Mouse (Mus musculus): Measurements from ENCODE around the gene Tox2. TPM values are rescaled to one million over a fixed set of nuclear protein-coding genes. Genes with fewer than 3 reads are reported as not detected.

Gene Tox2
- polyA plus RNA-seq, 1 experiment: 0.03 TPM

GRCm38 (mm10) chr2:163359253-163359652 is 156.3 kb downstream of the Tox2 start:
- no peaks in the 10 kb centered on the region for H3K27me3 ChIP-seq (ENCODE audit: control insufficient read depth)
- H3K4me1 ChIP-seq (ENCODE audit: control insufficient read depth): peaks cover 96% of the 10 kb centered on the region
- H3K36me3 ChIP-seq (ENCODE audit: control insufficient read depth): peaks cover 10% of the 10 kb centered on the region
- H3K9me3 ChIP-seq (ENCODE audit: control insufficient read depth, low read length): no peaks in the 10 kb centered on the region
- TF ChIP-seq TAL1 (IDR thresholded peaks at IDR 0.05; ENCODE audit: low read length) (no peak), GATA1 (IDR thresholded peaks at IDR 0.05; ENCODE audit: low read length) (no peak)
- H3K4me3 ChIP-seq (replicated peaks): no peak overlapping the region

GRCm38 (mm10) chr2:163360858-163361623 is 158.1 kb downstream of the Tox2 start:
- H3K27me3 ChIP-seq (ENCODE audit: control insufficient read depth): no peaks in the 10 kb centered on the region
- peaks cover 85% of the 10 kb centered on the region for H3K4me1 ChIP-seq (ENCODE audit: control insufficient read depth)
- no peak for TF ChIP-seq TAL1 (IDR thresholded peaks at IDR 0.05; ENCODE audit: low read length)
- TF ChIP-seq GATA1 (IDR thresholded peaks at IDR 0.05; ENCODE audit: low read length): no peak
- no peak overlapping the region for H3K4me3 ChIP-seq (replicated peaks)
- H3K9me3 ChIP-seq (ENCODE audit: control insufficient read depth, low read length): no peaks in the 10 kb centered on the region
- peaks cover 10% of the 10 kb centered on the region for H3K36me3 ChIP-seq (ENCODE audit: control insufficient read depth)

- Histone ChIP-seq H3K36me3 (ENCODE audit: control insufficient read depth) (peaks cover 10% of the 10 kb centered on the region), H3K9me3 (ENCODE audit: control insufficient read depth, low read length) (no peaks in the 10 kb centered on the region)
Measured at GRCm38 (mm10) chr2:163362940-163363921, 160.3 kb downstream of the Tox2 start.

GRCm38 (mm10) chr2:163364785-163365541 is 162.0 kb downstream of the Tox2 start:
- H3K4me3 ChIP-seq (replicated peaks): no peak overlapping the region
- TF ChIP-seq TAL1 (IDR thresholded peaks at IDR 0.05; ENCODE audit: low read length): no peak
- no peak for TF ChIP-seq GATA1 (IDR thresholded peaks at IDR 0.05; ENCODE audit: low read length)
- no peaks in the 10 kb centered on the region for H3K9me3 ChIP-seq (ENCODE audit: control insufficient read depth, low read length)
- peaks cover 48% of the 10 kb centered on the region for H3K4me1 ChIP-seq (ENCODE audit: control insufficient read depth)
- H3K27me3 ChIP-seq (ENCODE audit: control insufficient read depth): no peaks in the 10 kb centered on the region
- peaks cover 10% of the 10 kb centered on the region for H3K36me3 ChIP-seq (ENCODE audit: control insufficient read depth)

More at GRCm38 (mm10) chr2:163362940-163363921, 160.3 kb downstream of the Tox2 start:
- Histone ChIP-seq H3K4me3 (replicated peaks) (peak overlapping the region; percentile 12), H3K4me1 (ENCODE audit: control insufficient read depth) (peaks cover 63% of the 10 kb centered on the region), H3K27me3 (ENCODE audit: control insufficient read depth) (no peaks in the 10 kb centered on the region)
- no peak for TF ChIP-seq GATA1 (IDR thresholded peaks at IDR 0.05; ENCODE audit: low read length)

- Histone ChIP-seq H3K36me3 (ENCODE audit: control insufficient read depth) (no peaks in the 10 kb centered on the region), H3K4me3 (replicated peaks) (no peak overlapping the region), H3K27me3 (ENCODE audit: control insufficient read depth) (peaks cover 13% of the 10 kb centered on the region), H3K9me3 (ENCODE audit: control insufficient read depth, low read length) (peaks cover under 1% of the 10 kb centered on the region), H3K4me1 (ENCODE audit: control insufficient read depth) (0 out of 2 replicates have a peak, but pooled peaks cover 2% of the 10 kb centered on the region)
- TF ChIP-seq GATA1 (IDR thresholded peaks at IDR 0.05; ENCODE audit: low read length) (no peak), TAL1 (IDR thresholded peaks at IDR 0.05; ENCODE audit: low read length) (no peak)
Measured at GRCm38 (mm10) chr2:163370175-163370574, 167.2 kb downstream of the Tox2 start.

GRCm38 (mm10) chr2:163372627-163373026 is 169.7 kb downstream of the Tox2 start:
- H3K36me3 ChIP-seq (ENCODE audit: control insufficient read depth): no peaks in the 10 kb centered on the region
- H3K27me3 ChIP-seq (ENCODE audit: control insufficient read depth): peaks cover 34% of the 10 kb centered on the region
- H3K4me3 ChIP-seq (replicated peaks): no peak overlapping the region
- H3K4me1 ChIP-seq (ENCODE audit: control insufficient read depth): peaks cover 2% of the 10 kb centered on the region; the same call in 1 of the 2 replicates
- TF ChIP-seq GATA1 (IDR thresholded peaks at IDR 0.05; ENCODE audit: low read length) (no peak), TAL1 (IDR thresholded peaks at IDR 0.05; ENCODE audit: low read length) (no peak)
- peaks cover 9% of the 10 kb centered on the region for H3K9me3 ChIP-seq (ENCODE audit: control insufficient read depth, low read length)

Other genes starting within 250 kb of the Tox2 start
- gene Sgk2, start 215.8 kb upstream of the Tox2 start, polyA plus RNA-seq (2012): not detected in 2 replicates
- 0.11 and 0.36 TPM in 2 replicates for gene Ift52, start 185.8 kb upstream of the Tox2 start, polyA plus RNA-seq (2012)
- gene Mybl2, start 148.4 kb upstream of the Tox2 start, polyA plus RNA-seq (2012): 21.7 and 27.3 TPM in 2 replicates
- gene Gtsf1l, start 115.3 kb upstream of the Tox2 start, polyA plus RNA-seq (2012): not detected in 2 replicates
- gene Jph2, start 194.9 kb downstream of the Tox2 start, polyA plus RNA-seq (2012): not detected in 2 replicates
- gene Oser1, start 221.6 kb downstream of the Tox2 start, polyA plus RNA-seq (2012): 0.83 and 1.1 TPM in 2 replicates
- not detected in 2 replicates for gene Gdap1l1, start 235.4 kb downstream of the Tox2 start, polyA plus RNA-seq (2012)

Data from erythroblast, embryonic 14.5 days (primary cell).